Mouse (Mus musculus) limb, embryonic 13.5 days (tissue): Measurements from ENCODE around the gene Pabpc1l. TPM values are rescaled to one million over a fixed set of nuclear protein-coding genes. Genes with fewer than 3 reads are reported as not detected.
A peak's percentile ranks its signal among the peaks of the same experiment; 100 is the strongest.

Experiments used
- ATAC-seq: fragments of 200-750 bp; cut with Nextera tagmentation; 2 replicates; pipeline ENCODE4 v1.8.0; 2017; ENCODE audit warnings: low read depth, moderate number of reproducible peaks, moderate TSS enrichment; ENCODE audit not compliant: low FRiP score
- H3K27ac ChIP-seq: fragments of 300-500 bp; sonication (generic); 2 replicates; pipeline ENCODE4 v1.5.1; 2015; ENCODE audit warnings: inconsistent platforms, mild to moderate bottlenecking, moderate library complexity
- H3K27me3 ChIP-seq: fragments of 300-500 bp; sonication (generic); 2 replicates; pipeline ENCODE4 v1.6.1; 2015; ENCODE audit warnings: mild to moderate bottlenecking, inconsistent platforms
- H3K36me3 ChIP-seq: fragments of 300-500 bp; sonication (generic); 2 replicates; pipeline ENCODE4 v1.6.1; 2015; ENCODE audit warnings: inconsistent platforms, mild to moderate bottlenecking, moderate library complexity
- H3K4me1 ChIP-seq: fragments of 300-500 bp; sonication (generic); 2 replicates; pipeline ENCODE4 v1.6.1; 2015; ENCODE audit warnings: inconsistent platforms
- H3K4me2 ChIP-seq: fragments of 300-500 bp; sonication (generic); replicated peaks from 2 replicates; pipeline ENCODE4 v1.6.1; 2015; ENCODE audit warnings: inconsistent platforms, mild to moderate bottlenecking, moderate library complexity
- H3K4me3 ChIP-seq: fragments of 300-500 bp; sonication (generic); 2 replicates; pipeline ENCODE4 v1.5.1; 2015; ENCODE audit warnings: moderate library complexity, mild to moderate bottlenecking, inconsistent platforms
- H3K9ac ChIP-seq: fragments of 300-500 bp; sonication (generic); 2 replicates; pipeline ENCODE4 v1.6.1; 2015; ENCODE audit warnings: mild to moderate bottlenecking, inconsistent platforms
- H3K9me3 ChIP-seq: fragments of 300-500 bp; sonication (generic); 2 replicates; pipeline ENCODE4 v1.6.1; 2016; ENCODE audit warnings: inconsistent platforms
- WGBS: fragments of 180-500 bp; shearing (Covaris S2); methylation state at CpG from one replicate; pipeline ENCODE4 v1.1.7; 2015; 5-methylcytosine and 5-hydroxymethylcytosine counted together
- polyA plus RNA-seq: library from polyadenylated mRNA; unstranded; fragments of >200 nt; fragmentation: Nextera tagmentation; extraction: Ambion mirVana; gene quantifications from 2 replicates; pipeline ENCODE4 v1.2.1, GENCODE M21; 2015

Pabpc1l gene
- polyA plus RNA-seq, 1 experiment from 2014 or later: 3.2 TPM

DNA sequence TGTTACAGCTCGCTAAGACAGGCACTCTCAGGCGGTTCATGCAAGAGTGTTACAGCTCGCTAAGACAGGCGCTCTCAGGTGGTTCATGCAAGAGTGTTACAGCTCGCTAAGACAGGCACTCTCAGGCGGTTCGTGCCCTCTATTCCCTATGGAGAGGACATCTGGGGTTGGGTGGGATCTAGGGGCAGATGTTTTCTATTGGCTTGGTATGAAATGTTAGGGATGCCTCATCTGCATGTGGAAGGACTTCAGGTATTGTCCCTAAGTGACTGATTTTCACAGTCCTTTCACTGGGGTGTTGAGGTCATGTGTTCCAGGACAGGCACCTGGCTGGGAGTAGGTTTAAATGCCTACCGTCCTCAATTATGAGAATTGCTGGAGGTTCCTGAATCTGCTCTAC, 17.7 kb upstream of the Pabpc1l start:
- H3K36me3 ChIP-seq: peaks cover 17% of the 10 kb centered on the region
- no peaks in the 10 kb centered on the region for H3K27me3 ChIP-seq
- ATAC-seq: no peak
- 85% methylated on average over 8 of the region's 8 CpGs for WGBS
- H3K4me2 ChIP-seq: no peak overlapping the region
- H3K27ac ChIP-seq: no peak overlapping the region
- no peaks in the 10 kb centered on the region for H3K9me3 ChIP-seq
- H3K4me3 ChIP-seq: no peak overlapping the region
- H3K4me1 ChIP-seq: peaks cover 24% of the 10 kb centered on the region
- no peak overlapping the region for H3K9ac ChIP-seq

DNA sequence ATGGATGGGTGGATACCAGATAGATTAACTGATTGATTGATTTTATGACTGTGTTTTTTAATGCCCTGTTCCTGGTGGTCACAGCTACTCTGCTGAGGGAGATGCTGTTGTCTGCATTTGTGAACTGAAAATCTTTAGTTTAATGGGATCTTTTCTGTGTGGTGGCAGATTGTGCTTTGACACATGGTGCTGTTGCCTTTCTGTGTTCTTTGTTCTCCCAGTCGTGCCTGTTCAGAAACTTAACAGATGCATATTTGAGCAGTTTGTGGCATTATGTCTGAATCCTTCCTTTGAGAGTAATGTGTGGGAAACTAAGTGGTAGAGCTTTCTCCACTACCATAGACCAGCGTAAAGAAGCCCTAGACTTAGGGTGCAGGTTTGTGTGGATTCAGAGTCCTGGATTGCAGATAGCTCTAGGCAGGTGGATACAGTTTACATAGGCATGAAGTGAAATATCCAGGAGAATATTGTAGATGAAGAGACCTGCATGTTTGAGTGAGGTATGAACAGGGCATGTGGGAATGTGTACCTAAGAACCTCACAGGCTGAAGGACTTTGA, 17.2 kb upstream of the Pabpc1l start:
- Histone ChIP-seq H3K9ac (no peak overlapping the region), H3K27ac (no peak overlapping the region), H3K4me3 (no peak overlapping the region), H3K36me3 (peaks cover 19% of the 10 kb centered on the region), H3K27me3 (no peaks in the 10 kb centered on the region), H3K4me1 (peaks cover 20% of the 10 kb centered on the region), H3K9me3 (no peaks in the 10 kb centered on the region), H3K4me2 (no peak overlapping the region)
- WGBS: 85% methylated on average over 2 of the region's 2 CpGs
- ATAC-seq: no peak

DNA sequence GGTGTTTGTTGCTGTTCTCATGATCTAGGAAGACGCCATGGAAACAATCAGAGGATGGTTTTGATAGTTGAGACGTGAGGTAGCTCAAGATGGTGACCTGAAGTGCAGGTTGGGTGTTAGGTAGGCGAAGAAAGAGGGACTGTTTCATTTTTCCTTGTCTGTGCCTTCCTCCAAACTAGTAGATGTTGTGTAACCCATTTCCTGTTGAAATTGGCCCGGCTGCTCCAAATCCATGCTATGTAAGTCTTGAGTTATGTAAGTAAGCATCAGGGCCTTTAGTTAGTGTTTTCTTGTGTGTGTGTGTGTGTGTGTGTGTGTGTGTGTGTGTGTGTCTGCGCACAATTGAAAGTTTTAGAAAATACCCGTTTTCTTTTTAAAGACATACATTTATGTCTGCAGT, 16.0 kb upstream of the Pabpc1l start:
- Histone ChIP-seq H3K9me3 (no peaks in the 10 kb centered on the region), H3K27ac (no peak overlapping the region), H3K9ac (no peak overlapping the region), H3K36me3 (peaks cover 31% of the 10 kb centered on the region), H3K4me1 (peaks cover 18% of the 10 kb centered on the region), H3K4me2 (no peak overlapping the region), H3K27me3 (no peaks in the 10 kb centered on the region), H3K4me3 (no peak overlapping the region)
- 91% methylated on average over 6 of the region's 6 CpGs for WGBS
- ATAC-seq: no peak

DNA sequence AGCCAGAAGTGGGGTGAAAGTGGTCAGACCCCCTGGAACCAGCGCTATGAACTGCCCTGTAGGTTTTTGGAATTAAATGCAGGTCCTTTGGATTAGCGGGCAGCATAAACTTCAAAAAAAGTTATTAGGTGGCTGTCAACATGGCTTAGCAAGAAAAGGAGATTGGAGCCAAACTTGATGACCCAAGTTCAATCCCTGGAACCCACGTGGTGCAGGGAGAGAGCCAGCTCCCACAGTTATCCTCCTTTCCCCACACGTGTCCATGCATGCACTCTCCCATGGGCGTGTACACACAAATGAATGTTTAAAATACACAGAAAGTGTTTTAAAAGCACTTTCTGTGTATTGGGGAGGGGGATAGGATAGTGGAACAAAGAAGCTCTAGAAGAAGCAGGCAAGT, 14.8 kb upstream of the Pabpc1l start:
- Histone ChIP-seq H3K27me3 (no peaks in the 10 kb centered on the region), H3K4me3 (no peak overlapping the region), H3K9ac (no peak overlapping the region), H3K4me1 (peaks cover 15% of the 10 kb centered on the region), H3K27ac (no peak overlapping the region), H3K4me2 (no peak overlapping the region), H3K9me3 (no peaks in the 10 kb centered on the region), H3K36me3 (peaks cover 43% of the 10 kb centered on the region)
- no peak for ATAC-seq
- WGBS: 83% methylated on average over 5 of the region's 5 CpGs

DNA sequence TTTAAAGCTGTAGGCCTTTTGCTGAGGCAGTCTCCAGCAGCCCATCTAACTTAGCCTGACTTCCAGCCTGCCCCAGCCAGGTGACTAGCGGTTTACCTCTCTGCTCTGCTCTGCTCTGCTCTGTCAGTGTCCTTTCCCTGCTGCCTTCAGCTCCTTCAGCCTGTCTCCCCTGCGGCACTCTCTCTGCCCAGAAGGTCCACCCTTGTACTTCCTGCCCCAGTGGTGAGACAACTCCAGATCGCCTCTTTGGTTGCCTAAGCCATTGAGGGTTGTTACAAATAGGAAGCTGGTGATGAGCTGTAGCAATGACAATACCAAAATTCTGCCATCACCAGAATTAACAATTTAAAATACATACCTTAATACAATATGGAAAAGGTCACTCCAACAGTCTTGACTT, 14.3 kb upstream of the Pabpc1l start:
- Histone ChIP-seq H3K9me3 (no peaks in the 10 kb centered on the region), H3K4me2 (no peak overlapping the region), H3K36me3 (peaks cover 48% of the 10 kb centered on the region), H3K4me1 (peaks cover 11% of the 10 kb centered on the region), H3K27me3 (no peaks in the 10 kb centered on the region), H3K27ac (no peak overlapping the region), H3K4me3 (no peak overlapping the region), H3K9ac (no peak overlapping the region)
- ATAC-seq: no peak
- 95% methylated on average over 3 of the region's 3 CpGs for WGBS

DNA sequence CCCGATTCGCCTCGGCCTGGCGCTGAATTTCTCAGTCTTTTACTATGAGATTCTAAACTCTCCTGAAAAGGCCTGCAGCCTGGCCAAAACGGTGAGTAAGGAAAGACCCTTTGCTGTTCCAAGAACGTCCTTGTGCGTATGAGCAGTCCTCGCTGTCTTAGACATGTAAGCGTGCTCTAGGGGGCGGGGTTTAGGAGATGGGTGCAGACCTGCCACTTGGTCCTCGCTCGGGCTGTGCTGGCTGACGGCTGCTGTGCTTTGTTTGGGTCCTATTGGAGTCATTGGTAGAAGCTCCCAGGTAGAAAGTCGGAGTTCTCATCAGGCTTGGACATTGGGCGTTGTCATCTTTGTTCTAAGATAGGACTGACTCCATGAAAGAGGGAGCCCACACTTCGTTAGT, 9.9 kb upstream of the Pabpc1l start:
- H3K4me3 ChIP-seq: no peak overlapping the region
- no peaks in the 10 kb centered on the region for H3K9me3 ChIP-seq
- no peaks in the 10 kb centered on the region for H3K27me3 ChIP-seq
- no peak for ATAC-seq
- H3K4me1 ChIP-seq: no peaks in the 10 kb centered on the region
- H3K4me2 ChIP-seq: no peak overlapping the region
- WGBS: 94% methylated on average over 16 of the region's 16 CpGs
- no peak overlapping the region for H3K27ac ChIP-seq
- H3K36me3 ChIP-seq: peaks cover 90% of the 10 kb centered on the region
- H3K9ac ChIP-seq: no peak overlapping the region

DNA sequence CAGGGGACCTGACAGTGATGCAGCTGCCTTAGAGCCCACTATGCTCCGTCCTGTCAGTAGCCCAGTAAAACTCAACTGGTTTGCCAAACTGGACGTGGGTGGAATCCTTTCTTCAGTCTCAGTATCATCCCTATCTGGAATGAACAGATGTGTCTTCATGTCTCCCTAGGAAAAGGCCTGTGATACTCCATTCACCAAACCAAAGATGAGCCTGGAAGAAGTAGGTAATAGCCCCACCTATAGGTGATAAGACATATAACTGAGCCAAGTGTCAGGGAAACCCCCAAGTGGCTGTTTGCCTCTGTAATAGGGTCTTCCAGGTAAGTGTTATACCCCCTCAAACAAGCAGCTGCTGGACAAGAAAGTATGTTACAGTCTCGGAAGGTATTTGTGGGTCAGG, 6.3 kb upstream of the Pabpc1l start:
- Histone ChIP-seq H3K9ac (no peak overlapping the region), H3K4me1 (no peaks in the 10 kb centered on the region), H3K9me3 (0 out of 2 replicates have a peak, but pooled peaks cover 2% of the 10 kb centered on the region), H3K4me3 (no peak overlapping the region), H3K27me3 (no peaks in the 10 kb centered on the region), H3K27ac (no peak overlapping the region), H3K36me3 (peaks cover 63% of the 10 kb centered on the region), H3K4me2 (no peak overlapping the region)
- ATAC-seq: no peak
- 91% methylated on average over 3 of the region's 3 CpGs for WGBS

DNA sequence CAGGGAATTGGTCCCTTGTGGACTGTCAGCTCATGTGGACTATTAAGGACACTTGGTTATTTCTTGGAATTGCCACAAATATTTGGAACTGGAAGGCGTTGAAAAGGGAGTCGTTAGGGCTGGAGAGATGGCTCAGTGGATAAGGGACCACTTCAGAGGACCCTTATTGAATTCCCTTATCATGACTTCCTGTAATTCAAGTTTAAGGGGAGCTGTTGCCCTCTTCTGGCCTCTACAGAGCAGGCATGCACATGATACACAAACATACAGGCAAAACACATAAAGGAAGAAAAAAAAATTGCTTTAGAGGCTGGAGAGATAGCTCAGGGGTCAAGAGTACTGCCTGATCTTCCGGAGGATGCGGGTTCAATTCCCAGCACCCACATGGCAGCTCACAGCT, 5.3 kb upstream of the Pabpc1l start:
- Histone ChIP-seq H3K36me3 (peaks cover 52% of the 10 kb centered on the region), H3K4me1 (no peaks in the 10 kb centered on the region), H3K9me3 (0 out of 2 replicates have a peak, but pooled peaks cover 2% of the 10 kb centered on the region), H3K4me2 (no peak overlapping the region), H3K9ac (no peak overlapping the region), H3K27ac (no peak overlapping the region), H3K27me3 (no peaks in the 10 kb centered on the region), H3K4me3 (no peak overlapping the region)
- no peak for ATAC-seq
- 94% methylated on average over 4 of the region's 4 CpGs for WGBS

DNA sequence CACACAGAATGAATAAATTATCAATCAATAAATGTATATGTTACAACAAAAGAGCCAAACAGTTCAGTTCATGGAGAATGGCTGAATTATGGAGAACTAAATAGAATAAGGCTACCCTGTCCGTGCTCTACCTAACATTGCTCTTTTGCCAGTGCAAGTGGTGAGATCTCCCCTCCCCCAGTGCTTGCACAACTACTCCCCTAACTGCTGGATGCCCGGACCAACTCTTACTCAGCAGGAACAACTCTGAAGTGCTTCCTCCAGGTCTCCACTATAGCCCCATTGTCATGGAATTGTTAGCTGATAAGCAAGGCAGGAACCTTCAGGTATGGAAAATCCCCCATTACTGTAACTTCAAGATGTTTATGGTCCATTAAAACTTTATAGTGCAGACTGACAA, 3.1 kb upstream of the Pabpc1l start:
- H3K9ac ChIP-seq: no peak overlapping the region
- no peak overlapping the region for H3K4me3 ChIP-seq
- no peaks in the 10 kb centered on the region for H3K4me1 ChIP-seq
- no peak for ATAC-seq
- H3K27me3 ChIP-seq: no peaks in the 10 kb centered on the region
- 0 out of 2 replicates have a peak, but pooled peaks cover 2% of the 10 kb centered on the region for H3K9me3 ChIP-seq
- 52% methylated on average over 2 of the region's 2 CpGs for WGBS
- H3K36me3 ChIP-seq: peaks cover 31% of the 10 kb centered on the region
- H3K27ac ChIP-seq: no peak overlapping the region
- no peak overlapping the region for H3K4me2 ChIP-seq

DNA sequence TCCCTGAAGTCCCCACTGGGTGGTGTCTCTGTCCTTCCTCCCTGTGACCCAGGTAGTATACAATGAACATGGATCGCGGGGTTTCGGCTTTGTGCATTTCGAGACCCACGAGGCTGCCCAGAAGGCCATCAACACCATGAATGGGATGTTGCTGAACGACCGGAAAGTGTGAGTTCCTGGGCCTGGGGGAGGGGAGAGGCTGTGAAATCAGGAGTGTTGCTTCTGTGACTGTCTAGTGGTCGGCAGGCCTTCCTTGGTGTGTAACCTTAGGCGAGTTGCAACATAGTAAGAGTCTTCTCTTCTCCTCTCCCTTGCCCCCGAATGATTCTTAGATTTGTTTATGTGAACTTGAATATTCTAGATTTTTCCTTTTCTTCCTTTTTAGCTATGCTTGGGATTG, 5.9 kb downstream of the Pabpc1l start:
- no peak for ATAC-seq

DNA sequence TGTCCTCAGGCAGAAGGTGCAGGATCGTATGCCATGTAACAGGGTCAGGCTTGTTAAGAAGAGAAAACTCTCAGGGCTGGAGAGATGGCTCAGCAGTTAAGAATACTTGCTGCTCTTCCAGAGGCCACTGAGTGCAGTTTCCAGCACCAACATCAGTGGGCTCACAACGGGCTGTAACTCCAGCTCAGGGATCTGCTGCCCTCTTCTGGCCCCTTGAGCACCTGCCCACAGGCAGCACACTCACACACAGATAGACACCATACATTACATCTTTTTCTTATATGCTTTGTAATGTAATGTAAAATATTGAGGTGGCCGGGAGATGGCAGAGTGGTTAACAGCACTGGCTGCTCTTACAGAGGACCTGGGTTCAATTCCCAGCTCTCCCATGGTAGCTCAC, 7.7 kb downstream of the Pabpc1l start:
- H3K4me3 ChIP-seq: no peak overlapping the region
- H3K4me2 ChIP-seq: no peak overlapping the region
- H3K36me3 ChIP-seq: no peaks in the 10 kb centered on the region
- WGBS: 93% methylated on average over 3 of the region's 3 CpGs
- ATAC-seq: no peak
- H3K9ac ChIP-seq: no peak overlapping the region
- no peaks in the 10 kb centered on the region for H3K9me3 ChIP-seq
- H3K27me3 ChIP-seq: no peaks in the 10 kb centered on the region
- H3K4me1 ChIP-seq: peaks cover 6% of the 10 kb centered on the region; the same call in 1 of the 2 replicates
- H3K27ac ChIP-seq: no peak overlapping the region

More for the DNA sequence above, 5.9 kb downstream of the Pabpc1l start:
- H3K36me3 ChIP-seq: no peaks in the 10 kb centered on the region
- H3K4me1 ChIP-seq: peaks cover 8% of the 10 kb centered on the region; the same call in 1 of the 2 replicates
- no peaks in the 10 kb centered on the region for H3K9me3 ChIP-seq
- no peak overlapping the region for H3K4me2 ChIP-seq
- no peaks in the 10 kb centered on the region for H3K27me3 ChIP-seq
- no peak overlapping the region for H3K27ac ChIP-seq
- WGBS: 74% methylated on average over 10 of the region's 10 CpGs
- H3K9ac ChIP-seq: no peak overlapping the region
- H3K4me3 ChIP-seq: no peak overlapping the region

DNA sequence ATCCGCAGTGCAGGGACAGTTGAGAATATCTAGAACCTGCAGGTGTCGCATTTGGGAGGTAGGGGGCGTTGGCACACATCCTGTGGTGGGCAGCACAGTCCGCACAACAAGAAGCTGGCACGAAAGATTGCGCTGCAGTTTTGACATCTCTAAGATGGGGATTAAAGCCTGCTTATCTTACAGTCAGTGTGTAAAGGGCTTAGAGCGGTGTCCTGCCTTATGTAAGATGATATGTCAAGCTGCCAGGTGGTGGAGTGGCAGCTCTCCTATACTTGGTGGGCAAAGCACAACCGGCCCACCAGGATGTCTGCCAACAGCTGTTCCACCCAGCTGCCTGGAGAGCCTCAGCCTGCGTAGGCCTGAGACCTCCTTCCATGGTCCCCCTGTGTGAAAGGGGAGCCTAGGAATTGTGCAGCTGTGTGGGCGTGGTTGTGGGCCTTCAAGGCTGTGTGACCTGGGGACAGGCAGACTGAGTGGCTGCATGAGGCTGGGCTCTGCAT, 11.3 kb downstream of the Pabpc1l start:
- Histone ChIP-seq H3K9me3 (no peaks in the 10 kb centered on the region), H3K4me3 (no peak overlapping the region), H3K36me3 (no peaks in the 10 kb centered on the region), H3K9ac (no peak overlapping the region), H3K27me3 (no peaks in the 10 kb centered on the region), H3K4me1 (peaks cover 6% of the 10 kb centered on the region; the same call in 1 of the 2 replicates), H3K4me2 (no peak overlapping the region), H3K27ac (no peak overlapping the region)
- 48% methylated on average over 10 of the region's 10 CpGs for WGBS
- peak; percentile 85 for ATAC-seq

DNA sequence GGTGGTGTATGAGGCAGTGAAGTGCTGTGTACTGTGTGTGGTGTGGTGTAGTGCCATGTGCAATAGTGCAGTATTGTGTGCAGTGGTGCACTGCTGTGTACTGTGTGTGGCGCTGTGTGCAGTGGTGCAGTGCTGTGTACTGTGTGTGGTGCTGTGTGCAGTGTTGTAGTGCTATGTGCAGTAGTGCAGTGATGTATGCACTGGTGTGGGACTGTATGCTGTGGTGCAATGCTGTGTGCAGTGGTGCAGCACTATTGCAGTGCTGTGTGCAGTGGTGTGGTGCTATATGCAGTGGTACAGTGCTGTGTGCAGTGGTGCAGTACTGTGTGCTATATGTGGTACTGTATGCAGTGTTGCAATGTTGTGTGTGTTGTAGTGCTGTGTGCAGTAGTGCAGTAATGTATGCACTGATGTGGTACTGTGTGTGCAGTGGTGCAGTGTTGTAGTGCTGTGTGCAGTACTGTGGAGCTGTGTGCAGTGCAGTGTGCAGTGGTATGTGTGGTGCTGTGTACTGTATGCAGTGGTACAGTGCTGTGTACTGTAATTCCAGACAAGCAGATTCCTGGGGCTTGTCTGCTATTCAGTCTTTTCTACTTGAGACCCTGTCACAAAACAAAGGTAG, 13.3 kb downstream of the Pabpc1l start:
- H3K9ac ChIP-seq: no peak overlapping the region
- no peak overlapping the region for H3K4me2 ChIP-seq
- no peak overlapping the region for H3K4me3 ChIP-seq
- ATAC-seq: no peak
- no peaks in the 10 kb centered on the region for H3K27me3 ChIP-seq
- 96% methylated on average over 1 of the region's 1 CpGs for WGBS
- no peaks in the 10 kb centered on the region for H3K36me3 ChIP-seq
- peaks cover 6% of the 10 kb centered on the region; the same call in 1 of the 2 replicates for H3K4me1 ChIP-seq
- no peak overlapping the region for H3K27ac ChIP-seq
- no peaks in the 10 kb centered on the region for H3K9me3 ChIP-seq
